Mouse (Mus musculus) hindbrain, embryonic 14.5 days (tissue): ENCODE results near the gene Baz2b. TPM values are rescaled to one million over a fixed set of nuclear protein-coding genes. Genes with fewer than 3 reads are reported as not detected.

ENCODE experiments used
- ATAC-seq: fragments of 200-750 bp; cut with Nextera tagmentation; 2 replicates; pipeline ENCODE4 v1.8.0; 2017; ENCODE audit warnings: moderate number of reproducible peaks, mild to moderate bottlenecking, moderate TSS enrichment, moderate library complexity; ENCODE audit not compliant: low FRiP score
- DNase-seq: peaks from one replicate; pipeline ENCODE4 v3.0.0-alpha.2; 2015; ENCODE audit warnings: low spot score
- H3K27ac ChIP-seq: fragments of 300-500 bp; sonication (generic); 2 replicates; pipeline ENCODE4 v1.5.1; 2014; ENCODE audit warnings: mild to moderate bottlenecking, moderate library complexity
- H3K27me3 ChIP-seq: fragments of 300-500 bp; sonication (generic); 2 replicates; pipeline ENCODE4 v1.6.1; 2014; ENCODE audit warnings: mild to moderate bottlenecking, low read length, mixed read lengths; ENCODE audit not compliant: control insufficient read depth, insufficient read depth
- H3K36me3 ChIP-seq: fragments of 300-500 bp; sonication (generic); replicated peaks from 2 replicates; pipeline ENCODE4 v1.6.1; 2014; ENCODE audit not compliant: control insufficient read depth, insufficient read depth
- H3K4me1 ChIP-seq: fragments of 300-500 bp; sonication (generic); replicated peaks from 2 replicates; pipeline ENCODE4 v1.6.1; 2014; ENCODE audit warnings: antibody characterized with exemption, low read length, mixed read lengths; ENCODE audit not compliant: control insufficient read depth, insufficient read depth
- H3K4me2 ChIP-seq: fragments of 300-500 bp; sonication (generic); replicated peaks from 2 replicates; pipeline ENCODE4 v1.6.1; 2014; ENCODE audit warnings: mild to moderate bottlenecking, moderate library complexity
- H3K4me3 ChIP-seq: fragments of 300-500 bp; sonication (generic); replicated peaks from 2 replicates; pipeline ENCODE4 v1.5.1; 2014; ENCODE audit warnings: mild to moderate bottlenecking, low read length
- H3K9ac ChIP-seq: fragments of 300-500 bp; sonication (generic); 2 replicates; pipeline ENCODE4 v1.6.1; 2014
- H3K9me3 ChIP-seq: fragments of 300-500 bp; sonication (generic); 2 replicates; pipeline ENCODE4 v1.6.1; 2016; ENCODE audit warnings: low read length; ENCODE audit not compliant: control insufficient read depth
- WGBS: fragments of 180-500 bp; shearing (Covaris S2); extraction: QIAGEN DNeasy Blood & Tissue Kit; methylation state at CpG from one replicate; pipeline ENCODE4 v1.1.7; 2014; 5-methylcytosine and 5-hydroxymethylcytosine counted together
- polyA plus RNA-seq: library from polyadenylated mRNA; unstranded; fragments of >200 nt; fragmentation: Nextera tagmentation; extraction: Ambion mirVana; gene quantifications from 2 replicates; pipeline ENCODE4 v1.2.1, GENCODE M21; 2014

Baz2b gene
- polyA plus RNA-seq, 1 experiment from 2014 or later: 81.2 TPM

- peaks cover 42% of the 10 kb centered on the region for H3K36me3 ChIP-seq
- H3K4me1 ChIP-seq: no peaks in the 10 kb centered on the region
- ATAC-seq: no peak
- no peak for DNase-seq
- 81% methylated on average over 4 of the region's 4 CpGs for WGBS
- no peak overlapping the region for H3K9ac ChIP-seq
- no peak overlapping the region for H3K27ac ChIP-seq
- H3K27me3 ChIP-seq: no peaks in the 10 kb centered on the region
- no peak overlapping the region for H3K4me3 ChIP-seq
- no peaks in the 10 kb centered on the region for H3K9me3 ChIP-seq
- no peak overlapping the region for H3K4me2 ChIP-seq
Observed at GRCm38 (mm10) chr2:59951127-59951526, 258.5 kb downstream of the Baz2b start.

DNA sequence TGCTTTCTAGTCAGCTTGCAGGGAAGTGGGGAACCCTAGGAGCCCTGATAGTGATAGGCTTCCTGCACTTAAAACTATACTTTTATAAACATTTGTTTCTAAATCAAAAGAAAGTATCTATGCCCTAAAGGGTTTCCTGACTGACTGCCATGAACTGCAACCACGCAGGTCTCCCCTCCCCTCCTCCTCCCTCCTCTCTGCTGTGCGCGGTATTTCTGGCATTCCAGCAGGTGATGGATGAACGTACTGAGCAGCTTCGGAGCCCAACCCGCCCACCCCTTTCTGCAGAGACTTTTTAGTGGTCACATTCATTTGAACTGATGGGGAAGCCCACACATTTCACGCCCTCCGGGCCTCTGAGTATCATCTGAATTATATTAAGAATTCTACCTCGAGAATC lies 273.3 kb downstream of the Baz2b start:
- Histone ChIP-seq H3K27me3 (no peaks in the 10 kb centered on the region), H3K4me2 (no peak overlapping the region), H3K4me3 (no peak overlapping the region), H3K4me1 (no peaks in the 10 kb centered on the region), H3K9ac (no peak overlapping the region), H3K9me3 (no peaks in the 10 kb centered on the region), H3K36me3 (peaks cover 40% of the 10 kb centered on the region), H3K27ac (no peak overlapping the region)
- ATAC-seq (peak; percentile 8; the same call in 1 of the 2 replicates), DNase-seq (no peak)
- 23% methylated on average over 9 of the region's 9 CpGs for WGBS

GRCm38 (mm10) chr2:59933129-59933528 lies 276.5 kb downstream of the Baz2b start:
- no peaks in the 10 kb centered on the region for H3K27me3 ChIP-seq
- H3K36me3 ChIP-seq: peaks cover 23% of the 10 kb centered on the region
- 92% methylated on average over 3 of the region's 3 CpGs for WGBS
- H3K9ac ChIP-seq: no peak overlapping the region
- no peaks in the 10 kb centered on the region for H3K4me1 ChIP-seq
- no peak overlapping the region for H3K27ac ChIP-seq
- H3K9me3 ChIP-seq: no peaks in the 10 kb centered on the region
- DNase-seq: no peak
- no peak overlapping the region for H3K4me2 ChIP-seq
- H3K4me3 ChIP-seq: no peak overlapping the region
- ATAC-seq: no peak

DNA sequence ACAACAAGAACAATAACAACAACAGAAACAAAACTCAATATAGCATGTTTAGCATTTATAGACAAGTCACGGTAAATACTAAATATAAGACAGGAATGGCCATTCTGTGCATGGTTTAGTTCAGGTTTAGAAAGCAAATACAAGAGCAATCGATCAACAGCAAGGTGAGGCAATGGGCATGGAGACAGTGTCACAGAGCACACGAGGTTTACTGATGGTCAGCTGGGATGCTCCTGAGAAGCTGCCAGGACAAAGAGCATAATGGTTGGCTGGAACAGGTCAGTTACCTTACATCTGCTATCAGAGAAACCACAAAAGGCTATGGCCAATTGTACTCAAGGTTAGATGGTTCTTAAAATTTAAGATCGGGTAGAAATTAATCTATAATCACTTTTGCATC lies 277.4 kb downstream of the Baz2b start:
- Histone ChIP-seq H3K36me3 (peaks cover 23% of the 10 kb centered on the region), H3K27ac (no peak overlapping the region), H3K4me1 (no peaks in the 10 kb centered on the region), H3K9ac (no peak overlapping the region), H3K9me3 (no peaks in the 10 kb centered on the region), H3K4me2 (no peak overlapping the region), H3K4me3 (no peak overlapping the region), H3K27me3 (no peaks in the 10 kb centered on the region)
- WGBS: 94% methylated on average over 4 of the region's 4 CpGs
- no peak for DNase-seq
- no peak for ATAC-seq

DNA sequence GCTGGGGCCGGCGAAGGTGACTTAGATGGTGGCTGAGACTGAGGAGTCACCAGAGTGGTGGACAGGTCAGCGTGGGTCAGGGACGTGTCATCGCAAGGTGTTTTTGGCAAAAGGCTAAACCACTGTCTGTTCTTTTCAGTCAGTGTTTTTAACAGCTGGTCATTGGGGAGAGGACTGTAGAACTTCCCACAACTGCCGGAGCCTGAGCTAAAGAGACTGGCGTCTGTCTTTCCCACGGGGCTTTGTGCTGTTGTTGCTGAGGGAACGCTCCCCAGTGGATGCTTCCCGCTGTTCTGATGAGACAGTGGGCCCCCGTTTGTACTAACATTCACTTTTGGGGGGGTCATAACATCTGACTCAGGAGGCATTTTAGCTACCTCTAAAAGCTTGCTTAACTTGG lies 296.0 kb downstream of the Baz2b start:
- Histone ChIP-seq H3K36me3 (peaks cover 77% of the 10 kb centered on the region), H3K27ac (no peak overlapping the region), H3K4me1 (no peaks in the 10 kb centered on the region), H3K4me2 (no peak overlapping the region), H3K9me3 (no peaks in the 10 kb centered on the region), H3K9ac (no peak overlapping the region), H3K27me3 (no peaks in the 10 kb centered on the region), H3K4me3 (no peak overlapping the region)
- ATAC-seq: no peak
- DNase-seq: no peak
- WGBS: 75% methylated on average over 11 of the region's 11 CpGs

DNA sequence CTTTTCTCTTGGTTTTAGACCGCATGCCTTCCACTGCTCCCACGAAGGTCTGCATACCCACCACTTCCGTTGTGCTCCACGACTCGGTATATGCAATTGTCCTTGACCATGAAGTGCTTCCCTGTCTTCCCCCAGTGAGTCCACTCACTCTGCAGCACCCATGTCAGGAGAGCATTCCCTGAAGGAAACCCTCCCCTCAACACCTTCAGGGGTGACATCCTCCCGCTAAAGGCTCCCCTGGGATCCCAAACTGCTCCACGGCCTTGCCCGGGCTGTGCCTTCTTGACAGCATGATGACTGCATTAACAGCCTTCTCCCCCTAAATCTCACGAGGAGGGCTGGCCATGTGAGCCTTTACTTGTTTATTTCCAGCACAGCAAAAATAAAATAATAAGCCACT lies 301.6 kb downstream of the Baz2b start:
- WGBS: 90% methylated on average over 9 of the region's 9 CpGs
- no peaks in the 10 kb centered on the region for H3K27me3 ChIP-seq
- no peak for DNase-seq
- no peaks in the 10 kb centered on the region for H3K4me1 ChIP-seq
- no peaks in the 10 kb centered on the region for H3K9me3 ChIP-seq
- H3K9ac ChIP-seq: no peak overlapping the region
- no peak overlapping the region for H3K27ac ChIP-seq
- peaks cover 69% of the 10 kb centered on the region for H3K36me3 ChIP-seq
- ATAC-seq: no peak
- H3K4me2 ChIP-seq: no peak overlapping the region
- no peak overlapping the region for H3K4me3 ChIP-seq

DNA sequence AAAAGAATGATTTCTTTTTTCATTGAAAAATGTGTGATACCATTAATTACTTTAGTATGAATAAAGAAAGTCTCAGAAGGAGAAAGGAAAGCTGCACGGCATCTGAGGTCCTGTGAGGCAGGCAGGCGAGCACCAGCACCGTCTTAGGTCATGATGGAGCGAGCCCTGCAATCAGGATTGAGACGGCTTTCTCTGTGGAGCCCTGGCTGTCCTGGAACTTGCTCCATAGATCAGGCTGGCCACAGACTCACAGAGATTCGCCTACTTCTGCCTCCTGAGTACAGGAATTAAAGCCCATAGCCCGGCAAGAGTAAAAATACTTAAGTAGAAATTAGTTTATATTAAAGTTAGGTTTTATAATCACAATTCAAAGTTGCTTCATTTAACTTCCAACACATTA lies 305.6 kb downstream of the Baz2b start:
- Histone ChIP-seq H3K36me3 (peaks cover 71% of the 10 kb centered on the region), H3K4me3 (no peak overlapping the region), H3K27ac (no peak overlapping the region), H3K27me3 (no peaks in the 10 kb centered on the region), H3K4me1 (no peaks in the 10 kb centered on the region), H3K9me3 (no peaks in the 10 kb centered on the region), H3K9ac (no peak overlapping the region), H3K4me2 (no peak overlapping the region)
- DNase-seq: no peak
- no peak for ATAC-seq
- 86% methylated on average over 7 of the region's 7 CpGs for WGBS

DNA sequence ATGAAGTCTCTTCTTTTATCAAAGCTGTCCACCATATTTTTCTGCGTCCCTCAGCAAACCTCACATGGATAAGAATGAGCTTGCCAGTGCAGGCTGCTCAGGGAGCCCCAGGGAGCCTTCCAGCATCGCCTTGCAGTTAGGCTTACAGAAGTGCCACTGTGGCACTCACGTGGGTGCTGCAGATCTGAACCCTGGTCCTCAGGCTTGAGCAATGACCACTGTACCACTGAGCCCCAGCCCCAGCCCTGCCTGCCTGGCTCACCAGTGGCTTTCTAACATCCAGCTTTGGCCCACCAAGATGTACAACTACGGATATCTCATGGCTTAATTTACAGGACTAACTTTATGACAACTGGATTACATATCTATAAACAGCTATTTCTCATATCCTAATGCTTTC lies 311.0 kb downstream of the Baz2b start:
- Histone ChIP-seq H3K27ac (no peak overlapping the region), H3K36me3 (peaks cover 46% of the 10 kb centered on the region), H3K27me3 (no peaks in the 10 kb centered on the region), H3K4me2 (no peak overlapping the region), H3K9me3 (no peaks in the 10 kb centered on the region), H3K4me3 (no peak overlapping the region), H3K4me1 (no peaks in the 10 kb centered on the region), H3K9ac (no peak overlapping the region)
- WGBS: 83% methylated on average over 4 of the region's 4 CpGs
- DNase-seq (no peak), ATAC-seq (no peak)

- Histone ChIP-seq H3K4me2 (no peak overlapping the region), H3K27ac (no peak overlapping the region), H3K36me3 (peaks cover 46% of the 10 kb centered on the region), H3K9me3 (no peaks in the 10 kb centered on the region), H3K27me3 (no peaks in the 10 kb centered on the region), H3K9ac (no peak overlapping the region), H3K4me1 (no peaks in the 10 kb centered on the region), H3K4me3 (no peak overlapping the region)
- no peak for DNase-seq
- 93% methylated on average over 5 of the region's 7 CpGs for WGBS
- no peak for ATAC-seq
Observed at GRCm38 (mm10) chr2:59898105-59898504, 311.5 kb downstream of the Baz2b start.

GRCm38 (mm10) chr2:59896837-59897236 lies 312.8 kb downstream of the Baz2b start:
- 85% methylated on average over 8 of the region's 8 CpGs for WGBS
- no peaks in the 10 kb centered on the region for H3K4me1 ChIP-seq
- H3K4me3 ChIP-seq: no peak overlapping the region
- H3K9ac ChIP-seq: no peak overlapping the region
- ATAC-seq (no peak), DNase-seq (no peak)
- H3K36me3 ChIP-seq: peaks cover 35% of the 10 kb centered on the region
- H3K4me2 ChIP-seq: no peak overlapping the region
- no peaks in the 10 kb centered on the region for H3K27me3 ChIP-seq
- no peak overlapping the region for H3K27ac ChIP-seq
- H3K9me3 ChIP-seq: no peaks in the 10 kb centered on the region
